Mouse (Mus musculus) stomach, postnatal 0 days (tissue): ENCODE measurements around the gene Gnl3. TPM values are rescaled to one million over a fixed set of nuclear protein-coding genes. Genes with fewer than 3 reads are reported as not detected.
A peak's percentile ranks its signal among the peaks of the same experiment; 100 is the strongest.

Source experiments
- ATAC-seq: fragments of 200-750 bp; cut with Nextera tagmentation; 2 replicates; pipeline ENCODE4 v1.8.0; 2017; ENCODE audit not compliant: low FRiP score, low TSS enrichment
- DNase-seq: peaks from one replicate; pipeline ENCODE4 v3.0.0-alpha.2; 2016; ENCODE audit warnings: low spot score
- H3K27ac ChIP-seq: fragments of 300-500 bp; sonication (generic); replicated peaks from 2 replicates; pipeline ENCODE4 v1.5.1; 2014; ENCODE audit warnings: mild to moderate bottlenecking, control low read depth
- H3K27me3 ChIP-seq: fragments of 300-500 bp; sonication (generic); 2 replicates; pipeline ENCODE4 v1.6.1; 2014; ENCODE audit warnings: low read length; ENCODE audit not compliant: control insufficient read depth, insufficient read depth
- H3K36me3 ChIP-seq: fragments of 300-500 bp; sonication (generic); 2 replicates; pipeline ENCODE4 v1.6.1; 2014; ENCODE audit warnings: low read length, mixed read lengths; ENCODE audit not compliant: control insufficient read depth, insufficient read depth
- H3K4me1 ChIP-seq: fragments of 300-500 bp; sonication (generic); replicated peaks from 2 replicates; pipeline ENCODE4 v1.6.1; 2014; ENCODE audit warnings: antibody characterized with exemption; ENCODE audit not compliant: control insufficient read depth, insufficient read depth
- H3K4me2 ChIP-seq: fragments of 300-500 bp; sonication (generic); replicated peaks from 2 replicates; pipeline ENCODE4 v1.6.1; 2014; ENCODE audit warnings: low read depth, mild to moderate bottlenecking, control low read depth, moderate library complexity
- H3K4me3 ChIP-seq: fragments of 300-500 bp; sonication (generic); 2 replicates; pipeline ENCODE4 v1.5.1; 2014; ENCODE audit warnings: low read depth, low read length, control low read depth
- H3K9ac ChIP-seq: fragments of 300-500 bp; sonication (generic); 2 replicates; pipeline ENCODE4 v1.6.1; 2014; ENCODE audit warnings: mild to moderate bottlenecking, low read length, control low read depth, mixed read lengths
- H3K9me3 ChIP-seq: fragments of 300-500 bp; sonication (generic); 2 replicates; pipeline ENCODE4 v1.6.1; 2016; ENCODE audit warnings: low read length; ENCODE audit not compliant: control insufficient read depth
- CTCF ChIP-seq: IDR thresholded peaks from 2 replicates; pipeline ENCODE4 v1.5.1; 2016; ENCODE audit warnings: antibody characterized with exemption, low read depth, mild to moderate bottlenecking, moderate library complexity
- EP300 ChIP-seq: optimal IDR thresholded peaks from 2 replicates; pipeline ENCODE3; 2016; ENCODE audit warnings: antibody characterized with exemption
- WGBS: fragments of 180-500 bp; shearing (Covaris S2); extraction: QIAGEN DNeasy Blood & Tissue Kit; methylation state at CpG from one replicate; pipeline ENCODE4 v1.1.7; 2014; 5-methylcytosine and 5-hydroxymethylcytosine counted together
- polyA plus RNA-seq: library from polyadenylated mRNA; unstranded; fragments of >200 nt; fragmentation: Nextera tagmentation; extraction: Ambion mirVana; gene quantifications from 2 replicates; pipeline ENCODE4 v1.2.1, GENCODE M21; 2015

The Gnl3 gene
- polyA plus RNA-seq, 1 experiment from 2014 or later = 70.7 TPM

DNA sequence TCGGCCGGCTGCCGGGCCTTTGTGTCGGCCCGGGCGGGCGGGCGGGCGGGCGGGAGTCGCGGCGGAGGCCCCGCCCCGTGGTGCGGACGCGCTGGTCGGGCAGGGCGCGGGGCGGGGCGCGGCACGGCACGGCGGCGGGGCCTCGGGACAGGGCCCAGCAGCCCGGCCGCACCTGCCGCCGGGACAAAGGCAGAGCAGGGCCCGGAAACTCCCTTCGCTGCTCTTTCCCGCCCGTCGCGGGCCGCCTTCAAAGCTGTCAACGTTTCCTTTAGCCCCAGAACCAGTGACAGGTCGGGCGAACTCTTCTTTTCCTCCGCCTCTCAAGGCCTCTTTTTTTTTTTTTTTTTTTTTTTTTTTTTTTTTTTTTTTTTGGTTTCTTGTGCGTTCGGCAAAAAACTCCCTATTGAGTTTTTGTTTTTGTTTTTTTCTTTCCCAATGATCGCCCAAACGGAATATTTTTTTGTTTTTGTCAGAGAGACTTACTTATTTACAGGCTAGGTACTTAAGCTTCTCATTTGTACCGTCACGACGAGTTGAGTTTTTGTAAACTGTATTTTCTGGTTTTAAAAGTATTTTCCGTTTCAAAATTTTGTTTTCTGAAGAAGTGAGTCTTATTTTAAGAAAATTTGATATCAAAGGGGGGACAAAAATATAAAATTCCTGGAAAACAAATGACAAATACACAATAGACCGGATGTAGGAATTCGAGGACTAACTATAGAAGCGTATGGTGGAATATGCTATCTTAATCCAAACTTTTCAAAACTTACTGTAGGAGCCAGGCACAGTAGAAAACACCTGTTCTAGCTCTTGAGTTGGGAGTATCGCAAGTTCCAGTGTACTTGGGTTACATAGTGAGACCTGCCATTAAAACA, 616 bp upstream of the Gnl3 start:
- ATAC-seq = peak; percentile 97

DNA sequence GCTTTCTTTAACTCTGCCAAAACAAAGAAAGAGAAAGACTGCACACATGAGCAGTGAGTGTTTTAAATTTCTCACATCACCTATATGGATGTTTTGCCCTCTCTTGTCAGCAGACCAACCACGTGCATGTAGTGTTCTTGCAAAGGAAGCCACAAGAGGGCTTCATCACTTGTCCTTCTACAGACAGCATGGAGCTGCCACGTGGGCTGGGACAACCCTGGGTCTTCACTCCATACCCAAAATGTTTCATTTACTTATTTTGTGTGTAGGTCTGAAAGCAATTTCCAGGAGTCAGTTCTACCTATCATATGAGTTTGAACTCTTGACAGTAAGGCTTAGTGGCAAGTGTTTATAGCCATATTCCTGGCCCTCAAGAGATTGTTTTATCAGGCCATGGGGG, 1.1 kb downstream of the Gnl3 start:
- no peak for DNase-seq
- H3K27ac ChIP-seq = no peak overlapping the region
- WGBS = 0% methylated on average over 2 of the region's 2 CpGs

More for the DNA sequence above, 616 bp upstream of the Gnl3 start:
- peaks cover 15% of the 10 kb centered on the region for H3K36me3 ChIP-seq
- no peaks in the 10 kb centered on the region for H3K9me3 ChIP-seq
- H3K4me1 ChIP-seq = no peaks in the 10 kb centered on the region
- no peaks in the 10 kb centered on the region for H3K27me3 ChIP-seq
- DNase-seq = peak; percentile 90
- TF ChIP-seq CTCF (no peak), EP300 (no peak)
- WGBS = 2% methylated on average over 29 of the region's 56 CpGs
- H3K27ac ChIP-seq = peak overlapping the region; percentile 99
- peak overlapping the region; percentile 52 for H3K4me2 ChIP-seq
- peak overlapping the region; percentile 94 for H3K9ac ChIP-seq
- peak overlapping the region; percentile 60 for H3K4me3 ChIP-seq

DNA sequence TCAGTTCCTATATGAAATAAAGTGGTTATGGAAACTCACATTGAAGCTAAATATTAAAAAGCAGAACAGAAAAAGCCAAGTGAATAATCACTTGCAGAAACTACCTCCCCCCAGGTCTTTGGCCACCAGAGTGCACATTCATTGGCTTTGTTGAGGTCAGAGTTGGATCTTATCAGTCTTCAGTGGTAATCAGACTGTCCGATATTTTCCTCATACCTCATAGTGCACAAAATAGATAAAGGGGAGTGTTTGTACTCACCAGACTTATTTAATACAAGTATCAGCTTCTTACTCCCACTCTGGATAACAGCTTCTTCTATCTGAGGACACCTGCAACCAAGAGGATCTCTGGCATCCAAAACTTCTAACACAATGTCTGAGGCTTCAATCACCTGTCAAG, 2.9 kb downstream of the Gnl3 start:
- no peak overlapping the region for H3K4me3 ChIP-seq
- H3K9me3 ChIP-seq = no peaks in the 10 kb centered on the region
- no peak overlapping the region for H3K9ac ChIP-seq
- H3K36me3 ChIP-seq = peaks cover 27% of the 10 kb centered on the region
- ATAC-seq = no peak
- TF ChIP-seq CTCF = no peak
- no peak for TF ChIP-seq EP300
- WGBS = 60% methylated on average over 1 of the region's 1 CpGs
- H3K27ac ChIP-seq = no peak overlapping the region
- H3K27me3 ChIP-seq = no peaks in the 10 kb centered on the region
- no peak overlapping the region for H3K4me2 ChIP-seq
- no peaks in the 10 kb centered on the region for H3K4me1 ChIP-seq
- no peak for DNase-seq

More for the DNA sequence above, 1.1 kb downstream of the Gnl3 start:
- no peaks in the 10 kb centered on the region for H3K27me3 ChIP-seq
- H3K4me1 ChIP-seq = no peaks in the 10 kb centered on the region
- peak overlapping the region; percentile 50 for H3K4me2 ChIP-seq
- TF ChIP-seq EP300 = no peak
- peak; percentile 58 for TF ChIP-seq CTCF
- H3K9me3 ChIP-seq = no peaks in the 10 kb centered on the region
- no peak for ATAC-seq
- H3K9ac ChIP-seq = 0 out of 2 replicates have a peak overlapping the region, but pooled peaks have one; percentile 27
- H3K36me3 ChIP-seq = peaks cover 22% of the 10 kb centered on the region
- peak overlapping the region; percentile 60 for H3K4me3 ChIP-seq

DNA sequence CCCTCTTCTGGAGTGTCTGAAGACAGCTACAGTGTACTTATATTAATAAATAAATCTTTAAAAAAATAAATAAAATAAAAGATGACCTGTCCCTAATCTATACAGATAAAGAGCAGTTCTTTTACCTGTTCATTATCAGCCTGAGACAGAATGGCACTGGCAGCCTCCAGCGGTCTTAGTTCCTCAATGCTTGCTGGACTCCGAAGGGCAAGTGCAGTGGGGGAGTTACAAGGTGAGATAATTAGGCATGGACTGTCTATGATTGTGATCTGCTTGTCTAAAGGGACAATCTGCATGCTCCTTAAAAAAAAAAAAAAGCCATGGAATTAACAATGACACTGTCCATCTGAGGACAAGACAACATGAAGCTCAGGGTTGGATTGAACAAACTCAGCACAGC, 5.0 kb downstream of the Gnl3 start:
- no peaks in the 10 kb centered on the region for H3K9me3 ChIP-seq
- TF ChIP-seq CTCF (no peak), EP300 (no peak)
- H3K27me3 ChIP-seq = no peaks in the 10 kb centered on the region
- H3K4me2 ChIP-seq = no peak overlapping the region
- 97% methylated on average over 2 of the region's 2 CpGs for WGBS
- no peak overlapping the region for H3K27ac ChIP-seq
- DNase-seq = no peak
- ATAC-seq = no peak
- H3K36me3 ChIP-seq = peaks cover 30% of the 10 kb centered on the region
- no peak overlapping the region for H3K4me3 ChIP-seq
- H3K9ac ChIP-seq = no peak overlapping the region
- no peaks in the 10 kb centered on the region for H3K4me1 ChIP-seq

DNA sequence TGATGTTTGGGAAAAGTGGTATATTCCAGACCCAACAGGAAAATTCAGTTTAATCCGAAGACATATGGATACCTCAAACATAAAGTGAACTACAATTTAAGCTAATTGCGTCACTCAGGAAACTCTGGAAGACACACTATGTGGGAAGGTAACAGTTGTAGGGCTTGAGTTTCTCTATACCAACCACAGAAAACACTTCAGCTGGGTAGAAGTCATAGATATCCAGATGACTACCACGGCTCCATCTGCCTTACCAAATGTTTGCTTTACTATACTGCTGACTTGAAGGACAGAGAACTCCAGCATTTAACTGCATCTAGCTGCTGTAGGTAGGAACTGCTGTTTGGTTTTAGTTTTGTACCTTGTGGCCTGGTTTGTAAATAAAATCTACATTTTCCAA, 7.4 kb downstream of the Gnl3 start:
- Histone ChIP-seq H3K27ac (no peak overlapping the region), H3K4me3 (no peak overlapping the region), H3K4me2 (no peak overlapping the region), H3K4me1 (no peaks in the 10 kb centered on the region), H3K27me3 (no peaks in the 10 kb centered on the region), H3K9ac (no peak overlapping the region), H3K9me3 (no peaks in the 10 kb centered on the region), H3K36me3 (peaks cover 35% of the 10 kb centered on the region)
- DNase-seq (no peak), ATAC-seq (no peak)
- no peak for TF ChIP-seq CTCF
- no peak for TF ChIP-seq EP300
- WGBS = 88% methylated on average over 3 of the region's 3 CpGs

DNA sequence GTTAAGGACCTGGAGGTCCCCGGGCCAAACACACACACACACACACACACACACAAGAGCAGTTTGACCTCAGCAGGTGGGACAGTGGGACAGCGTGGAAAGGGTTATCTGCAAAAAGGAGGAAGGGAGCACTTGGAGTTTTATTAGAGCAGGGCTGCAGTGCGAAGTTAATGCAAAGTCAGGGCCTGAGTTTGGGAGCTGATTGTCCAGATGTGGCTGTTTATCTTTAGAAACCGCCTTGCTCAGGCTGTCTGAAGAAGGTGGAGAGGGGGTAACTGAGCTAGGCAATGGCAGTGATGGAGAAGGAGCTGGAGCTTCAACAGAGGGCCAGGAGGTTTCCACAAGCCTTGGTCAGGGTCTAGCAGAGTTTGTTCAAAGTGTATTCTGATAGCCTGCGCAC, 12.2 kb downstream of the Gnl3 start:
- ATAC-seq (no peak), DNase-seq (no peak)
- peaks cover 16% of the 10 kb centered on the region for H3K36me3 ChIP-seq
- H3K4me3 ChIP-seq = no peak overlapping the region
- H3K27ac ChIP-seq = no peak overlapping the region
- H3K9ac ChIP-seq = no peak overlapping the region
- H3K4me1 ChIP-seq = no peaks in the 10 kb centered on the region
- TF ChIP-seq EP300 (no peak), CTCF (no peak)
- H3K27me3 ChIP-seq = no peaks in the 10 kb centered on the region
- 68% methylated on average over 5 of the region's 5 CpGs for WGBS
- H3K4me2 ChIP-seq = no peak overlapping the region
- no peaks in the 10 kb centered on the region for H3K9me3 ChIP-seq
